Mouse (Mus musculus): ENCODE measurements around the gene Ftcd.

Ftcd gene

DNA sequence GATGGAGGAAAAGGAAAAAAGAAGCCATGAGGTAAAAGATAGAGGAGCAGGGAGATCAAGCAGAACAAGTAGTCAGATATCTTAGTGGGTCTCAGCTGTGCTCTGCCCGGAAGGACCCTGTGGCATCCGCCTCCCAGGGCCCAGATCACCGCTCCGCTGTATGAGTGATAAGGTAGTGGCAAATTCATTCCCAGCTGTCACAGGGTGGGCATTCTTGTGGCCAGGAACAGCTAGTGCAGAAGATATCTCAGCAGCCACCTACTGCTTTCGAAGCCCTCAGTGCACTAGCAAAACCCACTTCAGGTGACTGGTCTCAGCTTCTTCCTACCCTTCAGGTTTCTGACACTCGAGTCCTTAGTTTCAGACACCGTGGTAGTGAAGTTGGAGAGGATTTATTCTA, 37.0 kb downstream of the Ftcd start:
- DNase-seq (ENCODE audit: low spot score in 2 of 2) = no peak

DNA sequence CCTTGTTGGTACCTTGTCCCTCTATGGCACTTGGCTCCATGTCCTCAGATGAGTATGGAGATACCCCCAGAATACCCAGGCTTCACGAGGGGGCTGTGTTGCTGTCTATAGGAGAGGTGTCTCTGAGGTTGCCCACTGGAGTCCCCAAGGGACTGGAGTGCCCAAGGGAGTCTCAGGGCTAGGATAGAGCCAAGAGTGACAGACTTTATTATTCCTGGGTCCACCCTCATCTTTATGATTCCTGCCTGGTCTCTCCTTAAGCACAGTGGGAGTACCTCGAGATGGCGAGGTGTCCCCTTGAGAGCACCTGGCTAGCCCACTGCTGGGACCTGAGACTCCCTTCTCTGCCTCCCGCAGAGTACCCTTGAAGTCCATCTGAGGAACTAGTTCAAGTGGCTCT, 47.0 kb downstream of the Ftcd start:
- DNase-seq (ENCODE audit: low spot score in 2 of 2) = no peak

DNA sequence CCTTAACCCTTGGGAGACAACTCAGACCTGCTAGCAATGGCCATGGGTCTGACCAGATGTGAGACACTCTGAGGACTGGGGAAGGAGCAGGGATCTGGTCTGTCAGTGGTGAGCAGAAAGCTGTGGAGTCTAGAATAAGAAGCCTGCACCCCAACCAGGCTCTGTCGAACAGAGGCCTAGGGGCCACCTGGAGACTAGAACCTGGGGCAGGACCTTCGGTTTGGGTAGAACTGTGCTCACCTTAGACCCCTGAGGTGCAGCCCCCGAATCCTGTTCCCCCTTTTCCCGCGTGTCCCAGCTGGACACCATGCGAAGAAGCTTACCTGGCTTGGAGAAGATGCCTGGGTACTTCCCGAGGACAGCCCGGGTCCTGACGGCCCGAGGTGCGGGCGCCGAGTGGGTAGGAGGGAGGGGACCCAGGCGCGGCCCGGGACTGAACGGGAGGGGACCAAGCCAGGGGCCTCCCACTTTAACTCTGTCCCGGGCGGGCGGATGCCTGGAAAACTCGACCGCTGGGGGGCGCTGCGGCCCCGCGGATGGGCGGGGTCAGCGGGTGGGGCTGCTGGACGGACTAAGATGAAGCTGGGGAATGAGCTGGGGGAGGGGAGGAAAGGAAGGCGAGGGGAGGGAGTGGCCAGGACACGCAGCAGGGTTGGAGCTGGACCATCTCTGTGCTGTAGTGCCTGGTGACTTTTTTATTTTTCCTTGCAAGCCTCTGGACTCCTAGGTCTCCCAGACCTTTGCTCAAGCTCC, 47.7 kb downstream of the Ftcd start, which contains the start of gene Col6a2:
Gene Col6a2, minus strand, starts transcription at position 703 of the 753 bp plus-strand sequence.
- peak; percentile 13 to 21 for DNase-seq (ENCODE audit: low spot score in 2 of 2)

DNA sequence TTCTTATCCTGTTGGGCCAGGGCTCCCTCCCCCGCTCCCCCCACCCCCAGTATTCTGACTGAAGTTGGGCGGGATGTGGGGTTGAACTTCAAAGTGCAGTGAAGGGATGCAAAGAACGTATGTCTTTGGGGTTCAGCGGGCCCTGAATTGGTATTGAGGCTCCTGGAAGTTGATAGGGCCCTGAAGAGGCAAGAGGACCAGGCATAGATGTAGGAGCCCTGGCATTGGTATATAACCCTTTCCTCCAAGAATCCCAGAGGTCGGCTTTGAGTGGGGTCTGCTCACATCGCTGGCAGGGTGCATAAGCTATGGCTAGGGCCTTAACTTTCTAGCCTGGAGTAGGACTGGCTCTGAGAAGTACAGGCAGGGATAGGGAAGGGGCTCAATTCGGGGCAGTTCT, 48.3 kb downstream of the Ftcd start:
- no peak for DNase-seq (ENCODE audit: low spot score in 2 of 2)

DNA sequence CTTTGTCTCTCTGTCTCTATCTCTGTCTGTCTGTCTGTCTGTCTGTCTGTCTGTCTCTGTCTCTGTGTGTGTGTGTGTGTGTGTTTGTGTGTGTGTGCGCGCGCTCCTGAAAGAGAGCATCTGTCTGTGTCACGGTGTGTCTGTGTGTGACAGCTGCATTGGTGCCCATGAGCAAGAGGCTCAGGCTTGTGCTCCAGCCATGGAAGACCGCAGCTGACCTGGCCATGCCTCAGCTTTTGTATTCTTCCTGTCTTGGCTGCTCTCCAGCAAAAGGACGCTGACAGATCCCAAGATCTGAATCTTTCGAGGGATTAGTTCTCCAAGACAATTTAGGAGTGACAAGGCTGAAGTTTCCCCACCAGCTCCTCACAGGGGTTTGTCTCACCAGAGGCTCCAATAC, 49.5 kb downstream of the Ftcd start:
- DNase-seq (ENCODE audit: low spot score in 2 of 2) = no peak

DNA sequence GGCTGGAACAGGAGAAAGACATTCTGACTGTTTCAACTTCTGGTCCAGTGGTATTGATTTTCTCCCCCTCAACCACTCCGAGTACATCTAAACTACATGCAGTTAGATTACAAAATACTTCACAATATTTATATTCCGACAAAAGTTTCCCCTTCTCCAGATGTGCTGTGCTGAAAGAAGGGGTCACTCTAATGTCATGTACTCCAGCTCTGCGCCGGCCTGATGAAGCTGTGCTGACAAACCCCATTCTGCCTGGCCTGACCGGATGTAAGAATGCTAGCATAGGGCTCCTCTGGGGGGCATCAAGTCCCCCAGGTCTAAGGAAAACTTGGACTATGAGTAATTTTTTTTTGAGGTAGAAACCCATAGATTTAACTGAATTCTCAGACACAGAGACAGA, 52.3 kb downstream of the Ftcd start:
- no peak for DNase-seq (ENCODE audit: low spot score in 2 of 2)

DNA sequence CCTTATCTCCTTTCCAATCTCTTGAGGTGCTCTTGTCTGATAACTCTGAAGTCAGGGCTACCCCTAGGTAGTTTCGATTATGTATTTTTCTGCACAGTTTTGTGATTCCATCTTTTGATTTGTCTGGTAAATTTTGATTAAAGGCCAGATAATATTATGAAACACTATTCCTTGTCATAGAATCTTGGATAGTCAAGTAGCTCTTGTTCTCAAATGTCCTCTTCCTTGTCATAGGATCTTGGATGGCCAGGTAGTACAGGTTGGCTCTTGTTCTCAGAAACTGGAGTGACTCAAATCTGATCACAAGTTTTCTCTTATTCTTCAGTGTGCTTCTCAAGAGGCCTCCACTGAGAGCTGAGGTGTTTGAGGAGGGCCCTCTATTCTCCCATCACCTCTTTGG, 55.2 kb downstream of the Ftcd start:
- no peak for DNase-seq (ENCODE audit: low spot score in 2 of 2)

DNA sequence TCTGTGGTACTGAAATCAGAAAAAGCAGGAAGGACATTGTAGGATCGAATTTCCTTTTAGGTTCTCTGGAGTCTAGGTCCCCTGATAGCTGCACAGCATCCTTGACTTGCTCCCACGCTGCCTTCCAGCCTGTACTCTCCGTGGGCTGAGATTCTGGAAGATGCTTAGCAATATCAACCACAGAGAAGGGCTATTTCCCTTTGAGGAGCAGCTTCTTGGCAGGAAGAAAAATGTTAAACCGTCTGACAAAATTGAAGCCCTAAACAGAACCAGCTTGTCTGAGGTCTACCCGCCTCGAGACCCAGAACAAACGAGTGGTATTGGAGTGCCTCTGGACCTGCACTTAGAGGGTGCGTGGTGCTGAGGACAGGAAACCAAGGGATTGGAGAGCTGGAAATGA, 57.2 kb downstream of the Ftcd start:
- no peak for DNase-seq (ENCODE audit: low spot score in 2 of 2)

DNA sequence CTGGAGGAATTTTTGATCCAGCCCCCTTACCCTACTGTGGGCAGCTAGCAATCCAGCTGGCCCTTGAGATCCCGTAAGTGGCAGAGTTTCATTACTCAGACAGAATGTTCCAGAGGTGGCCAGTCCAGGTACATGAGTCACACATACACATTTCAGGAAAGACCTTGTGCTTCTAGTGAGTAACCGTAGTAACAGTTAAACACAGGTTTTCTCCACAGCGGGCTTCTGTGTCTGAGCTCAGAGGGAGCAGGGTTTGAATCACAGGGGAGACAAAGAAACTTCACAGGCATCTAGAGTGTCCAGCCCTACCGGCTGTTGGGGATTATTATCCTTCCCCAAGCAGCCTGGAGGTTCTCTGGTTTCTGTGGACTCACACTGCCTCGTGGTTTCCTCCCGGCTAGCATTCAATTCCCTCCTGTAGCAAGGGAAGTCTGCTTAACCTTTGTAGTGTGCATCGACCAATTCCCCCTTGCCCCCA, 58.7 kb downstream of the Ftcd start:
- DNase-seq (ENCODE audit: low spot score in 2 of 2) = no peak

DNA sequence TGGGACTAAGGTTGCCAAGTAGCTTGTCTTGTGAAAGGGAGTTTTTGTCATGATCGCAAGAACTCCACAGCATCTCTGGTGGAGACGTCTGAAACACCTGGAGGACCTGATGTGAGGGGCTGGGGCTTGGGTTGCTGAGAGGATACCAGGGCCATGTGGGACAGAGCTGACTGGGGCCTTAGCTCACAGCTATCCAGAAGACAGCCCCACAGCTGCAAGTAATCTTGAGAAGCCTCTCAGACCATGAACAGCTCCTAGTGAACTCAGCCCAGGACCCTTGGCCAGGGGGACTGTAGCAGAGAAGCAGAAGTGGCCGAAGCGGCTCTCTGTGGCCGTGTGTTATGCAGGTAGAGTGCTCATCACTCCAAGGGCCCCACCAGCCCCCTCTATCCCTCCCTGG, 59.1 kb downstream of the Ftcd start:
- no peak for DNase-seq (ENCODE audit: low spot score in 2 of 2)

DNA sequence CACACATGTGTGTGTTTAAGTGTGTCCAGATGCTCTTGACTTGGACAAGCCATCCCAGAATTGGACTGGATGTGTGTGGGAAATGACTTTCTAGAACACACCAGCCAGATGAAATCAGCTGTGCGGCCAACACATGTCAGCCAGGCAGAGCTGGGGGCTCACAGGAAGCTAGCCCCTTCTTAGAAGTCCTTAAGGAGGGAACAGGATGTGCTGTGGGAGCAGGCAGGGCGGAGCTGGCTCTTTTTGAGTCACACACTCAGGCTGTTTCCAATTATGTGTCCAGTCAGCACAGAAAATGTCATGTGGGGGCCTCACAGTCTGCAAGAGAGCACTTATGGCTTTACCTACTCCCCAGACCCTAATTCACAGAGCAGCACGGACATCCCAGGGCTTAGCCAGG, 60.6 kb downstream of the Ftcd start:
- DNase-seq (ENCODE audit: low spot score in 2 of 2) = no peak

DNA sequence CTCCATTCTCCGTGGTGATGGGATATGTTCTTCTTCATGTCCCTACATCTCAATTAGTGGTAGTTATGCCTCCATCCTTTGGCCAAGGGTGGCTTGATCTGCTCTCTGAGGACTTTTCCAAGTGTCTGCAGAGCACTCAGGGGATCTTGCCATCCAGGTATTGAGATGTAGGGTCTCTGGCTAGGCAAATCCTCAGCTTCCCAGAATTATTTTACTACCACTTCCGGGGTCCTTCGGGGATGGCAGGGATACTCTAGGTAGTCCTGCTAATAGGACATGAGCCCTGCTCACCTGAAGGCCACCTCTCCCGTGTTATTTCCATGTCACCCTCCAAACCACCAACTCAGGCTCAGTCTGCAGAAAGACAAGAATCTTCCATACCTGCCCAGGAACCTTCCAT, 61.2 kb downstream of the Ftcd start:
- no peak for DNase-seq (ENCODE audit: low spot score in 2 of 2)

All from spleen, postnatal 36 days (tissue).